Mouse (Mus musculus) subcutaneous adipose tissue, adult 2 months (tissue): ENCODE measurements around the gene Cldn7. TPM values are rescaled to one million over a fixed set of nuclear protein-coding genes. Genes with fewer than 3 reads are reported as not detected.

Experiments
- polyA plus RNA-seq: library from polyadenylated mRNA; depleted of rRNA; stranded (reverse); fragments of >200 nt; gene quantifications from 2 replicates; pipeline ENCODE4 v1.2.3, GENCODE M21; 2012; ENCODE audit warnings: low replicate concordance; rRNA removed

Gene Cldn7
- 0.49 and 65.8 TPM in 2 replicates for polyA plus RNA-seq

GRCm38 (mm10) chr11:69964650-69965270 lies at the start of gene Cldn7:
Gene Cldn7, plus strand, starts transcription at chr11:69964779.

GRCm38 (mm10) chr11:69921114-69922011 lies 43.2 kb upstream of the Cldn7 start, which contains the start of gene Eif5a:
Gene Eif5a, minus strand, starts transcription at chr11:69921958.

GRCm38 (mm10) chr11:69935137-69935879 lies 29.3 kb upstream of the Cldn7 start, which contains the start of gene Ybx2:
Gene Ybx2, plus strand, starts transcription at chr11:69935796.

GRCm38 (mm10) chr11:69948066-69948762 lies 16.4 kb upstream of the Cldn7 start, which contains the start of gene Slc2a4:
Gene Slc2a4, minus strand, starts transcription at chr11:69948188.

GRCm38 (mm10) chr11:69981141-69981762 lies 16.7 kb downstream of the Cldn7 start, which contains the start of gene Ctdnep1:
Gene Ctdnep1, plus strand, starts transcription at chr11:69981156.

GRCm38 (mm10) chr11:69982225-69982624 lies 17.6 kb downstream of the Cldn7 start, which contains the start of gene Elp5:
Gene Elp5, minus strand, starts transcription at chr11:69982517.

GRCm38 (mm10) chr11:69990850-69991691 lies 26.5 kb downstream of the Cldn7 start, which contains the start of gene Gabarap:
Gene Gabarap, plus strand, starts transcription at chr11:69991143.

GRCm38 (mm10) chr11:69995391-69995960 lies 30.9 kb downstream of the Cldn7 start, which contains the start of gene Phf23:
Gene Phf23, plus strand, starts transcription at chr11:69995777.

GRCm38 (mm10) chr11:70000396-70000898 lies 35.9 kb downstream of the Cldn7 start, which contains the start of gene Dvl2:
Gene Dvl2, plus strand, starts transcription at chr11:70000595.

GRCm38 (mm10) chr11:70014880-70015558 lies 50.4 kb downstream of the Cldn7 start, which contains the start of gene Acadvl:
Gene Acadvl, minus strand, starts transcription at chr11:70015411.

GRCm38 (mm10) chr11:70016669-70017068 lies 52.1 kb downstream of the Cldn7 start, which contains the start of gene Dlg4:
Gene Dlg4, plus strand, starts transcription at chr11:70016942.

Other genes with a start within 250 kb of the Cldn7 start
- gene Polr2a, start 206.1 kb upstream of the Cldn7 start, polyA plus RNA-seq, result 15.1 and 47.7 TPM in 2 replicates
- gene Slc35g3, start 202.8 kb upstream of the Cldn7 start, polyA plus RNA-seq, result 0.10 and 0.21 TPM in 2 replicates
- 44.2 and 58.0 TPM in 2 replicates for gene Zbtb4, start 198.9 kb upstream of the Cldn7 start, polyA plus RNA-seq
- gene Chrnb1, start 168.8 kb upstream of the Cldn7 start, polyA plus RNA-seq, result 15.3 and 30.1 TPM in 2 replicates
- 9.8 and 16.7 TPM in 2 replicates for gene Fgf11, start 162.9 kb upstream of the Cldn7 start, polyA plus RNA-seq
- gene Tmem102, start 159.2 kb upstream of the Cldn7 start, polyA plus RNA-seq, result 0.16 and 7.0 TPM in 2 replicates
- not detected in 2 replicates for gene Gm39566, start 149.5 kb upstream of the Cldn7 start, polyA plus RNA-seq
- gene Spem2, start 146.3 kb upstream of the Cldn7 start, polyA plus RNA-seq, result not detected in 2 replicates
- 0.31 TPM in 1 of 2 replicates, not detected in the other for gene Spem1, start 142.6 kb upstream of the Cldn7 start, polyA plus RNA-seq
- 21.2 and 76.1 TPM in 2 replicates for gene Nlgn2, start 127.0 kb upstream of the Cldn7 start, polyA plus RNA-seq
- 256 and 336 TPM in 2 replicates for gene Tmem256, start 126.3 kb upstream of the Cldn7 start, polyA plus RNA-seq
- gene Plscr3, start 118.4 kb upstream of the Cldn7 start, polyA plus RNA-seq, result 134 and 164 TPM in 2 replicates
- 5.0 and 6.3 TPM in 2 replicates for gene Tnk1, start 106.0 kb upstream of the Cldn7 start, polyA plus RNA-seq
- gene Tmem95, start 86.8 kb upstream of the Cldn7 start, polyA plus RNA-seq, result not detected in 2 replicates
- gene Kctd11, start 83.4 kb upstream of the Cldn7 start, polyA plus RNA-seq, result 9.5 and 11.7 TPM in 2 replicates
- gene Acap1, start 69.2 kb upstream of the Cldn7 start, polyA plus RNA-seq, result 3.5 and 5.1 TPM in 2 replicates
- 0.82 and 2.1 TPM in 2 replicates for gene 2810408A11Rik, start 63.8 kb upstream of the Cldn7 start, polyA plus RNA-seq
- gene Neurl4, start 63.7 kb upstream of the Cldn7 start, polyA plus RNA-seq, result 40.1 and 69.0 TPM in 2 replicates
- gene Gps2, start 50.9 kb upstream of the Cldn7 start, polyA plus RNA-seq, result 74.4 and 90.7 TPM in 2 replicates
- gene Eif5a, start 42.8 kb upstream of the Cldn7 start, polyA plus RNA-seq, result 533 and 726 TPM in 2 replicates
- 8.7 and 20.8 TPM in 2 replicates for gene Ybx2, start 29.0 kb upstream of the Cldn7 start, polyA plus RNA-seq
- gene Slc2a4, start 16.6 kb upstream of the Cldn7 start, polyA plus RNA-seq, result 205 and 344 TPM in 2 replicates
- gene Ctdnep1, start 16.4 kb downstream of the Cldn7 start, polyA plus RNA-seq, result 106 and 148 TPM in 2 replicates
- gene Elp5, start 17.7 kb downstream of the Cldn7 start, polyA plus RNA-seq, result 95.6 and 101 TPM in 2 replicates
- gene Gabarap, start 26.4 kb downstream of the Cldn7 start, polyA plus RNA-seq, result 566 and 640 TPM in 2 replicates
- 17.1 and 38.9 TPM in 2 replicates for gene Phf23, start 31.0 kb downstream of the Cldn7 start, polyA plus RNA-seq
- 9.4 and 27.1 TPM in 2 replicates for gene Dvl2, start 35.8 kb downstream of the Cldn7 start, polyA plus RNA-seq
- gene Acadvl, start 50.6 kb downstream of the Cldn7 start, polyA plus RNA-seq, result 153 and 251 TPM in 2 replicates
- gene Dlg4, start 52.2 kb downstream of the Cldn7 start, polyA plus RNA-seq, result 16.9 and 56.2 TPM in 2 replicates
- 0.13 and 0.24 TPM in 2 replicates for gene Asgr1, start 89.3 kb downstream of the Cldn7 start, polyA plus RNA-seq
- gene Asgr2, start 127.9 kb downstream of the Cldn7 start, polyA plus RNA-seq, result 1.3 and 5.5 TPM in 2 replicates
- gene Mgl2, start 165.6 kb downstream of the Cldn7 start, polyA plus RNA-seq, result 25.4 and 35.8 TPM in 2 replicates
- 32.3 and 46.6 TPM in 2 replicates for gene Clec10a, start 191.4 kb downstream of the Cldn7 start, polyA plus RNA-seq
- gene Slc16a11, start 248.0 kb downstream of the Cldn7 start, polyA plus RNA-seq, result 3.5 and 5.8 TPM in 2 replicates